Mouse (Mus musculus): Measurements from ENCODE around the gene Vmn1r9. TPM values are rescaled to one million over a fixed set of nuclear protein-coding genes. Genes with fewer than 3 reads are reported as not detected.
A peak's percentile ranks its signal among the peaks of the same experiment; 100 is the strongest.
"Not testable (repeated sequence)": the region's sequence is repeated elsewhere in the genome, so short reads cannot be mapped to it uniquely, and the experiment has no call there.

Gene Vmn1r9
- total RNA-seq (2021), result not detected

GRCm38 (mm10) chr6:57066487-57066886 lies at the start of gene Vmn1r9:
Gene Vmn1r9, plus strand, starts transcription at chr6:57066787.
- intact Hi-C loops (cut with DNase I), result no loop called here

GRCm38 (mm10) chr6:57025224-57025623 lies 41.4 kb upstream of the Vmn1r9 start, which contains the start of gene Vmn1r7:
Gene Vmn1r7, minus strand, starts transcription at chr6:57025324.
- intact Hi-C loops (cut with DNase I); DNase-seq: not testable (repeated sequence)

More at GRCm38 (mm10) chr6:57066487-57066886, at the start of gene Vmn1r9:
- no peak for DNase-seq

GRCm38 (mm10) chr6:57031984-57032383 lies 34.6 kb upstream of the Vmn1r9 start, which contains the start of gene Vmn1r8:
Gene Vmn1r8, plus strand, starts transcription at chr6:57032284.
- intact Hi-C loops (cut with DNase I), result no loop called here
- no peak for DNase-seq

GRCm38 (mm10) chr6:57034674-57035073 lies 31.9 kb upstream of the Vmn1r9 start:
- DNase-seq, result no peak
- intact Hi-C loops (cut with DNase I), result no loop called here

- peak; percentile 5 for DNase-seq
- intact Hi-C loops (cut with DNase I), result no loop called here
These were observed 2.9 kb upstream of the Vmn1r9 start for GRCm38 (mm10) chr6:57063730-57064129.

GRCm38 (mm10) chr6:57106358-57106757 lies 39.8 kb downstream of the Vmn1r9 start:
- intact Hi-C loops (cut with DNase I), result no loop called here
- DNase-seq, result no peak

- intact Hi-C loops (cut with DNase I), result no loop called here
- no peak for DNase-seq
These were observed 42.6 kb downstream of the Vmn1r9 start, which contains the start of gene Vmn1r10 for GRCm38 (mm10) chr6:57109154-57109553. Gene Vmn1r10, plus strand, starts transcription at chr6:57109454.

Other genes starting within 250 kb of the Vmn1r9 start
- gene Fkbp9, start 234.7 kb upstream of the Vmn1r9 start, total RNA-seq (2021), result 10 to 100 TPM; 33.7 to 34.0 TPM
- 10 to 100 TPM; 75.5 to 86.2 TPM for gene Nt5c3, start 142.9 kb upstream of the Vmn1r9 start, total RNA-seq (2021)
- gene Vmn1r4, start 142.8 kb upstream of the Vmn1r9 start, total RNA-seq (2021), result under 1 TPM; 0.30 to 0.72 TPM
- not detected for gene Vmn1r5, start 96.5 kb upstream of the Vmn1r9 start, total RNA-seq (2021)
- not detected for gene Vmn1r6, start 69.5 kb upstream of the Vmn1r9 start, total RNA-seq (2021)
- gene Vmn1r7, start 41.5 kb upstream of the Vmn1r9 start, total RNA-seq (2021), result not detected
- not detected for gene Vmn1r8, start 34.5 kb upstream of the Vmn1r9 start, total RNA-seq (2021)
- gene Vmn1r10, start 42.7 kb downstream of the Vmn1r9 start, total RNA-seq (2021), result not detected
- not detected for gene Vmn1r11, start 66.7 kb downstream of the Vmn1r9 start, total RNA-seq (2021)
- gene Vmn1r12, start 90.1 kb downstream of the Vmn1r9 start, total RNA-seq (2021), result under 1 TPM in 1 of 2 experiments, not detected in 1; 0.06 TPM
- not detected for gene Vmn1r13, start 136.5 kb downstream of the Vmn1r9 start, total RNA-seq (2021)
- gene Vmn1r14, start 164.9 kb downstream of the Vmn1r9 start, total RNA-seq (2021), result not detected
- not detected for gene Vmn1r15, start 191.2 kb downstream of the Vmn1r9 start, total RNA-seq (2021)

Measured in left cerebral cortex, postnatal 4 days (tissue).